Mouse (Mus musculus): ENCODE results near the gene H2-D1.

- no peak for TF ChIP-seq CTCF (IDR thresholded peaks at IDR 0.05; ENCODE audit: low read depth)
- no peak for TF ChIP-seq EP300 (optimal IDR thresholded peaks at IDR 0.05)
Measured at GRCm38 (mm10) chr17:35263523-35263883, 973 bp downstream of the H2-D1 start.

Data from stomach, postnatal 0 days (tissue).